Mouse (Mus musculus): ENCODE data around the gene Syt14. TPM values are rescaled to one million over a fixed set of nuclear protein-coding genes. Genes with fewer than 3 reads are reported as not detected.

Syt14 gene
- total RNA-seq, 2 experiments from 2014 or later, result 0.05 to 0.15 TPM

DNA sequence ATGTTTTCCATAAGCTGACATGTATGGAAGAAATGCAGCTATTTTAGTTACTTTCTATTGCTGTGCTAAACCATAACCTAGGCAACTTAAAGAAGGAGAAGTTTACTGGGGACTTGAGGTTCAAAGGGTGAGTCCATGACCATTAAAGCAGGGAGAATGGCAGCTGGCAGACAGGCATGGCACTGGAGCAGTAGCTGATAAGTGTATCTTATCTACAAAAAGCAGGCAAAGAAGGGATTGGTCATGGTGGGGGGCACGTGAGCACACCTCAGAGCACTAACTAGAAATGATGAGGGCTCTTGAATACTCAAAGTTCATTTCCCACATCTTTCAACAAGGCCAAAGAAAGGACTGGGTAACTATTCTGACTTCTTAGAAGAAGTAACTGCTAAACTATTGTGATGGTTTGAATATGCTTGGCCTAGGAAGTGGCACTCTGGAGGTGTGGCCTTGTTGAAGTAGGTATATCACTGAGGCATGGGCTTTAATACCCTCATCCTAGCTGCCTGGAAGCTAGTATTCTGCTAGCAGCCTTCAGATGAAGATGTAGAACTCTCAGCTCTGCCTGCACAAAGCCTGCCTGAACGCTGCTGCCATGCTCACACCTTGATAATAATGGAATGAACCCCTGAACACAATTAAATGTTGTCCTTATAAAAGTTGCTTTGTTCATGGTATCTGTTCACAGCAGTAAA is 41.2 kb downstream of the Syt14 start:
- intact Hi-C loops (cut with DNase I), result no loop called here
- DNase-seq, result no peak

- DNase-seq, result no peak
- intact Hi-C loops (cut with DNase I), result no loop called here
Measured at GRCm38 (mm10) chr1:192993491-192993890, 42.1 kb downstream of the Syt14 start.

DNA sequence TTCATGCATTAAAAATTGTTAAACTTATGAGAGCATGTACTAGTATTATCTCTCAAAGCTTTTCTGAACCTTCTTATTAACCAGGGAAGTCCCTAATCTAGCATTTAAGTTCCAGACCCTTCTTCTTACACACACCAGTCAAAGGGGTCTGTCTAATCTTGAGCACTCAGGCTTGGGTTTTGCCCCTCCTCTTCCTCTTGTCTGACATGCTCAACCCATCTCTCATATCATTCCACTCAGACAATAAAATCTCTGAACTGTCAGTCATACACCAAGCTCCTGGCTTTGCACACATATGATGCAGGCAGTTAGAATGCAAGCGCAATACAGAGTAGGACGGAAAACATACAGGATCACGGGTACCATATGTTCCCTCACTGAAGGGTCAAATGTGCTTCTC is 48.4 kb downstream of the Syt14 start:
- no peak for DNase-seq
- intact Hi-C loops (cut with DNase I), result no loop called here

DNA sequence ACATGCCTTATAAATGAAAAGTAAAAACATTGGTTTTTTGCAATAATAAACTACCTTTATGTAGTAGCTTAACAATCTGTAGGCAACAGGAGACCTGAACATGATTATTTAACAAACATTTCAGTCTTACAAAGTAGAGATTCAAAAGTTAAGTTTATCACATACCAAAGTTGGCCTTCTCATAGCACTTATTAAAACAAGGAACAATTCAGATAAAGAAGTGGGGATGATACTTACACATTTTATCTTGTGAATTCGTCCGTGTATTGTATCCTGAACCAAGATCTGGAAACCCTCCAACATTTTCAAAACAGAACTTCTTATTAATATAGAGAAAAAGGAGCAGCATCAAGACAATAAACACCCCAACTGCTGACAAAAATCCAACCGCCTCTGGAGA is 49.1 kb downstream of the Syt14 start:
- DNase-seq, result no peak
- intact Hi-C loops (cut with DNase I), result no loop called here

- intact Hi-C loops (cut with DNase I), result no loop called here
- DNase-seq, result no peak
Measured at GRCm38 (mm10) chr1:192984333-192984732, 51.2 kb downstream of the Syt14 start.

DNA sequence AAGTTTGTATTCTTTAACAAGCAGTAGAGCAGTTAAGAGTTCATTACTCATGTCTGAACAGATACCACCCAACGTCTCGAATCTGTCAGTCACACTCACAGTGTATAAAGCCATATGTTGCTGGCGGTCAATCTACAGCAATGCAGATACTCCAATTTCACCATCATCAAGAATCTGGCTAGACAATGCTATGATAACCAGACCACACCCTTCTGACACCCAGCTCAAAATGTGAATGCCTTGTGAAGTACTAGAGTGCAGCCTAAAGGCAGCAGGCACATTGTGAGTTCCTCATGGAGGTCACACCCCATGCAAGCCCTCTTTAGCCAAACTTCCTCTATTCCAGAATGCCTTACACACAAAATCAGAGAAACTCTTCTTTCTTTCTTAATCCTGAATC is 53.9 kb downstream of the Syt14 start:
- no peak for DNase-seq
- intact Hi-C loops (cut with DNase I), result no loop called here

DNA sequence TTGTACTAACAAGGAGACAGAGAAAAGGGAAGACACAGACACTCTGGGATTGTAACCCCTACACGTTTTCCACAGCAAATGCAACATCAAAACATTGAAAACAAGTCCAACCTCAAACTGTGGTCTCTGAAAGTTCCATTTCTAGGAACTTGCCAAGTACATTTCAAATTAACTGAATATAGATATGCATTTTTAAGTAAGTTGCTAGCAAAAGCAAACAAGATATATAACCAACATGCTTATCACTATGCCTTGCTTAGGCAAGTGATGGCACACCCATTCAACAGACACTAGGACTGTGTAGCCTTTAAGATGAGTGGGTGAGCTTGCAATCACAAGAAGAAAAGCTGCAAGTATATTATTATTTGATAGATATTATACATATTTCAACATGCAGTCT is 54.5 kb downstream of the Syt14 start:
- intact Hi-C loops (cut with DNase I), result no loop called here
- no peak for DNase-seq

DNA sequence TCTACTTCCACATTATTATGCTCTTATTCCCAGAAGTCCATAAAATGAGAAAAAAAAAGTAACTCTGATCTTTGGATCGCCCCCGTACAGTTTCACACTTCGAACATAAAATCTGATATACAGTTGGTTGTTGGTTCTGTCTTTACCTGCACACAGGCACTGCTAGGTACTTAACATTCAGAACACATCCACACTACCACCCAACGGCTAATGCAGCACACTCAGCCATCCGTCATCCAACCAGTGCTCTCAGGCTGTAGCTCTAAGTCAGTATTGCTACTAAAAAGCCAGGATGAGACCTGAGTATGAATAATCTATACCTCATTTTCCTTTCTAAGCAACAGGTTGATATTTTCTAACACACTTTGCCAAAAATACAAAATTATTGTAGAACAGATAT is 73.3 kb downstream of the Syt14 start:
- DNase-seq, result no peak
- intact Hi-C loops (cut with DNase I), result no loop called here

- DNase-seq, result no peak
- intact Hi-C loops (cut with DNase I), result no loop called here
Measured at GRCm38 (mm10) chr1:192947839-192948173, 87.8 kb downstream of the Syt14 start.

GRCm38 (mm10) chr1:192947170-192947838 is 88.3 kb downstream of the Syt14 start:
- intact Hi-C loops (cut with DNase I), result no loop called here
- DNase-seq, result no peak

DNA sequence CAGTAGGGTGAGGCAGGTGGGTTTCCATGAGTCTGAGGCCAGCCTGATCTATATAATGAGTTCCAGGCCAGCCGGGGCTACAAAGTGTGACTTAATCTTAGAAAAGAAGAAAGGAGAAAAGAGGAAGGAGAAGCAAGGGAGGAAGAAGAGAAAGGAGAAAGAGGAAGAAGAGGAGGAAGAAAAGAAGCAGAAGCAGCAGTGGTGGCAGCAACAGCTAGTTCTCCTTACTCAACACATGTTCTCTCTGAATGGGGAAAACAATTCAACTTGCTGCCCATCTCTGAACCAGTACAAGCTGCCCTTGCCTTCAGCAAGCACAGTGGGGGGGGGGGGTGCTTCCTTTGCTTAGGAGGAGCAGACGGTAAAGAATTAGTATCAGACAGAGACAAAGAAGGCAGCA is 96.5 kb downstream of the Syt14 start:
- DNase-seq, result no peak
- intact Hi-C loops (cut with DNase I), result no loop called here

- intact Hi-C loops (cut with DNase I), result no loop called here
Measured at GRCm38 (mm10) chr1:192937956-192938355, 97.6 kb downstream of the Syt14 start.

DNA sequence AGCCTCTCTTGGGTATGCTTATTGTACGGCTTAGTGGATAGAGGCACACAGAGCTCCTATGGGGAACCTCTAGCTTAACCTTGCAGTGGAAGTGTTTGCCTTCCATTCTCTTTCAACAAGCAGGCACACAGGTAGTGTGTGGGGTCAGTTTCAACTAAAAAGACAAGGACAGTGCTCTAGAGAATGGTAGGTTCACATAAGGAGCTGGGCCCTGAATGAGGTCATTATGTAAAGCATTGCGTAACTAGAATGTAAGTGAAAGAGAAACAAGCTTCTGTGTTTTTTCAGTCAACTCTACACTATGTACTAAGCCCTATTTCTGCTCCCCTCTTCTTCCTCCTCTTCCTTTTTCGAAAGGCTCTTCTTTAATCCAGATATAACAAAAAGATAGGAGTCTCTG is 103.8 kb downstream of the Syt14 start:
- intact Hi-C loops (cut with DNase I), result no loop called here
- DNase-seq, result no peak

More at GRCm38 (mm10) chr1:192937956-192938355, 97.6 kb downstream of the Syt14 start:
- DNase-seq, result no peak

GRCm38 (mm10) chr1:192912101-192912728 is 123.4 kb downstream of the Syt14 start:
- peak in 1 of 2 experiments; percentile 10 for DNase-seq
- intact Hi-C loops (cut with DNase I), result loop anchor here (2.0 to 5.0 kb wide), 2 partner anchors 130 to 185 kb away; no protein-coding TSS in a partner anchor

- no peak for DNase-seq
- intact Hi-C loops (cut with DNase I), result no loop called here
Measured at GRCm38 (mm10) chr1:192901516-192901915, 134.1 kb downstream of the Syt14 start.

GRCm38 (mm10) chr1:192900913-192901312 is 134.7 kb downstream of the Syt14 start:
- no peak for DNase-seq
- intact Hi-C loops (cut with DNase I), result no loop called here

- DNase-seq, result no peak
- intact Hi-C loops (cut with DNase I), result no loop called here
Measured at GRCm38 (mm10) chr1:192898742-192899141, 136.8 kb downstream of the Syt14 start.

DNA sequence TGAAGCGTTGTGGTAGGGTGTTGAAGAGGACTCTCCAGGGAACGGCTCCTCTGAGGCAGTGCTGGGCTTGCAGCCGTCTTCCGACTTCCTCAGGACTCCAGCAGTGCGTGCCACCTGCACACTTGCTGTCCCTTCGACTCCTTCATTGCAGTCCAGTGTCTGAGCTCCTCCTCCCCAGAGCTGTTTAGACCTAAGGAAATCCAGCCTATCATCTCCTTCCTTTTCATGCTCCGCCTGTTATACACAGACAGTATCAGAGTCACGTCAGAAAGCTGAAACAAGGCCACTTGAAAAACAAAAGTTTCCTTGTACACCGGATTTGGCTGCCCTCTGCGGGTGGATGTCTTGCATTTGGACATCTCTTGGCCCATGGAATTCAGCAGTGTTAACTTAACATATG is 138.4 kb downstream of the Syt14 start:
- no peak for DNase-seq
- intact Hi-C loops (cut with DNase I), result no loop called here

GRCm38 (mm10) chr1:192896076-192896475 is 139.5 kb downstream of the Syt14 start:
- intact Hi-C loops (cut with DNase I), result no loop called here
- DNase-seq, result no peak

- DNase-seq, result no peak
- intact Hi-C loops (cut with DNase I), result no loop called here
Measured at GRCm38 (mm10) chr1:192890716-192891115, 144.9 kb downstream of the Syt14 start.

DNA sequence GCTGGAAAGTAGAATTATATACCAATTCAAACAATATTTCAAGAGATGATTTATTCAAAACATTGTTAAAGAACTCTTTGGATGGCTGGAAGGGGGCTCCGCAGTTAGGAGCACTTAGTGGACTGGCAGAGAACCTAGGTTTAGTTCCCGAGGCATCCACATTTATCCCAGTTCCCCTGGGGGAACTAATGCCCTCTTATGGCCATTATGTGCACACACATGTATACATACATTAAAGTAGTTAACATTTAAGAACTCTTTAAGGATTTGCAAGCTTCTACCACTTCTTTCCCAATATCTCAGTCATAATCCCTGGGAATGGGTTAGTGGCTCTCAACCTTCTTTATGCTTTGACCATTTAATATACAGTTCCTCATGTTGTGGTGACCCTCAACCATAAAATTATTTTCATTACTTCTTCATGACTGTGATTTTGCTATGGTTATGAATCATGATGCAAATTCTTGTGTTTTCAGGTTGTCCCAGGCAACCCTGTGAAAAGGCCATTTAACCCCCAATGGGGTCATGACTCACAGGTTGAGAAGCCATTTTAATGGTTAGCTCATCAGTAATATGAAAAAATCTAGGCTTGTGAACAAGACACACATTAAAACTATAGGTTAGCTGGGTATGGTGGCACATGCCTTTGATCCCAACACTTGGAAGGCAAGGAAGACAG is 152.8 kb downstream of the Syt14 start:
- DNase-seq, result no peak
- intact Hi-C loops (cut with DNase I), result no loop called here
